Mouse (Mus musculus) heart, postnatal 0 days (tissue): Measurements from ENCODE around the gene Bcas1.

ENCODE experiments used
- CTCF ChIP-seq: IDR thresholded peaks from 2 replicates; pipeline ENCODE4 v1.5.1; 2016; ENCODE audit warnings: antibody characterized with exemption, control low read depth, low read depth
- EP300 ChIP-seq: IDR thresholded peaks from 2 replicates; pipeline ENCODE4 v1.6.1; 2016; ENCODE audit warnings: antibody characterized with exemption, low read depth

GRCm38 (mm10) chr2:170365676-170366075 is 62.0 kb downstream of the Bcas1 start:
- no peak for TF ChIP-seq CTCF
- TF ChIP-seq EP300, result no peak
